Mouse (Mus musculus): ENCODE data around the gene Tcfl5. TPM values are rescaled to one million over a fixed set of nuclear protein-coding genes. Genes with fewer than 3 reads are reported as not detected.
A peak's percentile ranks its signal among the peaks of the same experiment; 100 is the strongest.

Gene Tcfl5
- 0.12 TPM in 1 of 2 replicates, not detected in the other for polyA plus RNA-seq (2015; fragmentation: Nextera tagmentation; extraction: Ambion mirVana)

- Histone ChIP-seq H3K27me3 (ENCODE audit: control insufficient read depth, insufficient read depth, low read length) (peaks cover 37% of the 10 kb centered on the region), H3K4me3 (replicated peaks; ENCODE audit: low read length) (peak within 1 kb of the TSS; percentile 37), H3K4me2 (ENCODE audit: low read depth, low read length) (peak within 1 kb of the TSS; percentile 46), H3K9ac (ENCODE audit: low read length) (peak within 1 kb of the TSS; percentile 35), H3K27ac (ENCODE audit: low read length) (no peak within 1 kb of the TSS), H3K4me1 (ENCODE audit: control insufficient read depth, insufficient read depth, low read length) (no peaks in the 10 kb centered on the region; the same call in 1 of the 2 replicates), H3K36me3 (ENCODE audit: control insufficient read depth, insufficient read depth, low read length) (no peaks in the 10 kb centered on the region), H3K9me3 (replicated peaks; ENCODE audit: control insufficient read depth, low read length) (peaks cover 18% of the 10 kb centered on the region)
- no peak for ATAC-seq (ENCODE audit: insufficient read depth, low FRiP score)
- WGBS, result 4% methylated on average over 55 of the region's 56 CpGs
Observed at GRCm38 (mm10) chr2:180642555-180643260, at the start of gene Tcfl5. Gene Tcfl5 (minus strand): TSS chr2:180642708.

- H3K9me3 ChIP-seq (replicated peaks; ENCODE audit: control insufficient read depth, low read length), result no peaks in the 10 kb centered on the region
- H3K36me3 ChIP-seq (ENCODE audit: control insufficient read depth, insufficient read depth, low read length), result peaks cover 9% of the 10 kb centered on the region; the same call in 1 of the 2 replicates
- H3K27me3 ChIP-seq (ENCODE audit: control insufficient read depth, insufficient read depth, low read length), result no peaks in the 10 kb centered on the region
- WGBS, result 83% methylated on average over 5 of the region's 5 CpGs
- no peak overlapping the region for H3K4me2 ChIP-seq (ENCODE audit: low read depth, low read length)
- 0 out of 2 replicates have a peak, but pooled peaks cover 7% of the 10 kb centered on the region for H3K4me1 ChIP-seq (ENCODE audit: control insufficient read depth, insufficient read depth, low read length)
- H3K4me3 ChIP-seq (replicated peaks; ENCODE audit: low read length), result no peak overlapping the region
- H3K27ac ChIP-seq (ENCODE audit: low read length), result no peak overlapping the region
- no peak overlapping the region for H3K9ac ChIP-seq (ENCODE audit: low read length)
- ATAC-seq (ENCODE audit: insufficient read depth, low FRiP score), result no peak
Observed at GRCm38 (mm10) chr2:180689841-180690240, 47.3 kb upstream of the Tcfl5 start.

GRCm38 (mm10) chr2:180684031-180684430, 41.5 kb upstream of the Tcfl5 start:
- no peak for ATAC-seq (ENCODE audit: insufficient read depth, low FRiP score)
- no peak overlapping the region for H3K4me2 ChIP-seq (ENCODE audit: low read depth, low read length)
- H3K27me3 ChIP-seq (ENCODE audit: control insufficient read depth, insufficient read depth, low read length), result no peaks in the 10 kb centered on the region
- H3K9ac ChIP-seq (ENCODE audit: low read length), result no peak overlapping the region
- WGBS, result 78% methylated on average over 4 of the region's 4 CpGs
- peaks cover 25% of the 10 kb centered on the region for H3K36me3 ChIP-seq (ENCODE audit: control insufficient read depth, insufficient read depth, low read length)
- H3K4me3 ChIP-seq (replicated peaks; ENCODE audit: low read length), result no peak overlapping the region
- no peak overlapping the region for H3K27ac ChIP-seq (ENCODE audit: low read length)
- no peaks in the 10 kb centered on the region for H3K4me1 ChIP-seq (ENCODE audit: control insufficient read depth, insufficient read depth, low read length)
- H3K9me3 ChIP-seq (replicated peaks; ENCODE audit: control insufficient read depth, low read length), result no peaks in the 10 kb centered on the region

GRCm38 (mm10) chr2:180683524-180683923, 41.0 kb upstream of the Tcfl5 start:
- Histone ChIP-seq H3K36me3 (ENCODE audit: control insufficient read depth, insufficient read depth, low read length) (peaks cover 25% of the 10 kb centered on the region), H3K27me3 (ENCODE audit: control insufficient read depth, insufficient read depth, low read length) (no peaks in the 10 kb centered on the region), H3K4me1 (ENCODE audit: control insufficient read depth, insufficient read depth, low read length) (no peaks in the 10 kb centered on the region), H3K9ac (ENCODE audit: low read length) (no peak overlapping the region), H3K4me3 (replicated peaks; ENCODE audit: low read length) (no peak overlapping the region), H3K4me2 (ENCODE audit: low read depth, low read length) (no peak overlapping the region), H3K9me3 (replicated peaks; ENCODE audit: control insufficient read depth, low read length) (no peaks in the 10 kb centered on the region), H3K27ac (ENCODE audit: low read length) (no peak overlapping the region)
- WGBS, result 87% methylated on average over 2 of the region's 2 CpGs
- ATAC-seq (ENCODE audit: insufficient read depth, low FRiP score), result no peak

GRCm38 (mm10) chr2:180681225-180681624, 38.7 kb upstream of the Tcfl5 start:
- Histone ChIP-seq H3K4me3 (replicated peaks; ENCODE audit: low read length) (no peak overlapping the region), H3K27me3 (ENCODE audit: control insufficient read depth, insufficient read depth, low read length) (no peaks in the 10 kb centered on the region), H3K27ac (ENCODE audit: low read length) (no peak overlapping the region), H3K36me3 (ENCODE audit: control insufficient read depth, insufficient read depth, low read length) (peaks cover 21% of the 10 kb centered on the region), H3K4me2 (ENCODE audit: low read depth, low read length) (no peak overlapping the region), H3K4me1 (ENCODE audit: control insufficient read depth, insufficient read depth, low read length) (no peaks in the 10 kb centered on the region), H3K9me3 (replicated peaks; ENCODE audit: control insufficient read depth, low read length) (no peaks in the 10 kb centered on the region), H3K9ac (ENCODE audit: low read length) (no peak overlapping the region)
- 62% methylated on average over 2 of the region's 2 CpGs for WGBS
- ATAC-seq (ENCODE audit: insufficient read depth, low FRiP score), result no peak

GRCm38 (mm10) chr2:180678609-180679140, 36.2 kb upstream of the Tcfl5 start:
- Histone ChIP-seq H3K4me2 (ENCODE audit: low read depth, low read length) (no peak overlapping the region), H3K4me1 (ENCODE audit: control insufficient read depth, insufficient read depth, low read length) (no peaks in the 10 kb centered on the region), H3K36me3 (ENCODE audit: control insufficient read depth, insufficient read depth, low read length) (peaks cover 15% of the 10 kb centered on the region), H3K27me3 (ENCODE audit: control insufficient read depth, insufficient read depth, low read length) (no peaks in the 10 kb centered on the region), H3K9ac (ENCODE audit: low read length) (no peak overlapping the region), H3K27ac (ENCODE audit: low read length) (no peak overlapping the region), H3K9me3 (replicated peaks; ENCODE audit: control insufficient read depth, low read length) (no peaks in the 10 kb centered on the region), H3K4me3 (replicated peaks; ENCODE audit: low read length) (no peak overlapping the region)
- WGBS, result 25% methylated on average over 4 of the region's 4 CpGs
- ATAC-seq (ENCODE audit: insufficient read depth, low FRiP score), result peak; percentile 64; the same call in 1 of the 2 replicates

GRCm38 (mm10) chr2:180676706-180677105, 34.2 kb upstream of the Tcfl5 start:
- H3K27ac ChIP-seq (ENCODE audit: low read length), result no peak overlapping the region
- no peak overlapping the region for H3K4me3 ChIP-seq (replicated peaks; ENCODE audit: low read length)
- 86% methylated on average over 2 of the region's 2 CpGs for WGBS
- H3K36me3 ChIP-seq (ENCODE audit: control insufficient read depth, insufficient read depth, low read length), result peaks cover 2% of the 10 kb centered on the region; the same call in 1 of the 2 replicates
- H3K4me1 ChIP-seq (ENCODE audit: control insufficient read depth, insufficient read depth, low read length), result no peaks in the 10 kb centered on the region
- H3K9ac ChIP-seq (ENCODE audit: low read length), result no peak overlapping the region
- no peak for ATAC-seq (ENCODE audit: insufficient read depth, low FRiP score)
- H3K4me2 ChIP-seq (ENCODE audit: low read depth, low read length), result no peak overlapping the region
- H3K9me3 ChIP-seq (replicated peaks; ENCODE audit: control insufficient read depth, low read length), result no peaks in the 10 kb centered on the region
- H3K27me3 ChIP-seq (ENCODE audit: control insufficient read depth, insufficient read depth, low read length), result no peaks in the 10 kb centered on the region

GRCm38 (mm10) chr2:180662008-180662407, 19.5 kb upstream of the Tcfl5 start:
- Histone ChIP-seq H3K4me2 (ENCODE audit: low read depth, low read length) (no peak overlapping the region), H3K4me3 (replicated peaks; ENCODE audit: low read length) (no peak overlapping the region), H3K4me1 (ENCODE audit: control insufficient read depth, insufficient read depth, low read length) (no peaks in the 10 kb centered on the region), H3K9me3 (replicated peaks; ENCODE audit: control insufficient read depth, low read length) (no peaks in the 10 kb centered on the region), H3K27me3 (ENCODE audit: control insufficient read depth, insufficient read depth, low read length) (no peaks in the 10 kb centered on the region), H3K9ac (ENCODE audit: low read length) (no peak overlapping the region), H3K36me3 (ENCODE audit: control insufficient read depth, insufficient read depth, low read length) (0 out of 2 replicates have a peak, but pooled peaks cover 6% of the 10 kb centered on the region), H3K27ac (ENCODE audit: low read length) (no peak overlapping the region)
- ATAC-seq (ENCODE audit: insufficient read depth, low FRiP score), result no peak
- 83% methylated on average over 4 of the region's 4 CpGs for WGBS

GRCm38 (mm10) chr2:180660521-180660920, 18.0 kb upstream of the Tcfl5 start:
- 92% methylated on average over 5 of the region's 5 CpGs for WGBS
- Histone ChIP-seq H3K4me2 (ENCODE audit: low read depth, low read length) (no peak overlapping the region), H3K27me3 (ENCODE audit: control insufficient read depth, insufficient read depth, low read length) (no peaks in the 10 kb centered on the region), H3K4me1 (ENCODE audit: control insufficient read depth, insufficient read depth, low read length) (no peaks in the 10 kb centered on the region), H3K27ac (ENCODE audit: low read length) (no peak overlapping the region), H3K36me3 (ENCODE audit: control insufficient read depth, insufficient read depth, low read length) (0 out of 2 replicates have a peak, but pooled peaks cover 6% of the 10 kb centered on the region), H3K9me3 (replicated peaks; ENCODE audit: control insufficient read depth, low read length) (no peaks in the 10 kb centered on the region), H3K9ac (ENCODE audit: low read length) (no peak overlapping the region), H3K4me3 (replicated peaks; ENCODE audit: low read length) (no peak overlapping the region)
- no peak for ATAC-seq (ENCODE audit: insufficient read depth, low FRiP score)
